Comparison of ENCODE assay signal across 18 mouse cellular contexts in the genomic region with DNA sequence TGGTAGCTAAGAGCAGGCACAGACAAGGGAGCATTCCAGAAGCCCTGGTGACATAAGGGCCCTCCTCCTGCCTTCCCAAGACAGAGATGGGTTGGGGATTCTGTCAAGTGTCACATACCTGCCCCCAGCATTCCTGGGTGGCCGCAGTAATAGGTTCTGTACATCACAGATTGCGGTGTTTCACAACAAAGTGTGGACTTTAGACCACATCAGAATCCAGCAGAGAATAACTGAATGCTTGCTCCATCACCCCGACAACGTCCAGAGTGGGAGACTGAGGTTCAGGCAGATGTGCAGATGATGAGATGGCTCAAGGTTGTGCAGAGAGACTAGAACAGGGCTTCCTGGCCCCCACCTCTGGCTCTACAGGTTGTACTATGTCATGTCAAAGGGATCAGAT. TPM values are rescaled to one million over a fixed set of nuclear protein-coding genes. Genes with fewer than 3 reads are reported as not detected.
DNase-seq lines count a peak whose midpoint lies in the region; ATAC-seq and TF ChIP-seq lines count a peak whose summit lies in the region.
"Had no signal": no experiment of that assay in that cellular context is flagged by ENCODE, and none has a peak within 500 bp of the region (broad histone marks: within the 10 kb centered on the region; RNA-seq: fewer than 3 reads in every experiment).

No protein-coding gene starts in this region.

- TF ChIP-seq EP300 in stomach, postnatal 0 days (optimal IDR thresholded peaks at IDR 0.05) = no peak

- H3K27ac ChIP-seq in kidney, postnatal 0 days = peak overlapping the region; percentile 75
- H3K27ac ChIP-seq in kidney, embryonic 14.5 days (ENCODE audit: low read depth, low read length) = no peak overlapping the region
- peak overlapping the region; percentile 96 for H3K27ac ChIP-seq in intestine, postnatal 0 days (ENCODE audit: low read depth, low read length)
- peak overlapping the region; percentile 72 for H3K27ac ChIP-seq in liver, embryonic 15.5 days (replicated peaks)
- H3K27ac ChIP-seq in stomach, postnatal 0 days (replicated peaks) = peak overlapping the region; percentile 74
- H3K27ac ChIP-seq: embryonic facial prominence, embryonic 12.5 days; hindbrain, embryonic 12.5 days; left cerebral cortex, adult 2 months; midbrain, embryonic 15.5 days had no signal

- no peak overlapping the region for H3K4me3 ChIP-seq in kidney, postnatal 0 days (replicated peaks; ENCODE audit: low read depth, low read length)
- no peak overlapping the region for H3K4me3 ChIP-seq in kidney, embryonic 14.5 days (ENCODE audit: low read length)
- no peak overlapping the region for H3K4me3 ChIP-seq in intestine, postnatal 0 days (ENCODE audit: low read depth, low read length)
- no peak overlapping the region for H3K4me3 ChIP-seq in liver, embryonic 15.5 days (replicated peaks)
- no peak overlapping the region for H3K4me3 ChIP-seq in stomach, postnatal 0 days (ENCODE audit: low read depth, low read length)
- H3K4me3 ChIP-seq: embryonic facial prominence, embryonic 12.5 days; hindbrain, embryonic 12.5 days; left cerebral cortex, adult 2 months; midbrain, embryonic 15.5 days had no signal

- WGBS in kidney, postnatal 0 days = 82% methylated on average over 4 of the region's 4 CpGs
- 82% methylated on average over 4 of the region's 4 CpGs for WGBS in kidney, embryonic 14.5 days
- WGBS in intestine, postnatal 0 days = 34% methylated on average over 4 of the region's 4 CpGs
- 68% methylated on average over 4 of the region's 4 CpGs for WGBS in liver, embryonic 15.5 days (ENCODE audit: insufficient replicate concordance)
- 57% methylated on average over 4 of the region's 4 CpGs for WGBS in stomach, postnatal 0 days

- no peak overlapping the region for H3K9ac ChIP-seq in kidney, postnatal 0 days (ENCODE audit: low read depth, low read length)
- no peak overlapping the region for H3K9ac ChIP-seq in kidney, embryonic 14.5 days (ENCODE audit: low read depth, low read length)
- 0 out of 2 replicates have a peak overlapping the region, but pooled peaks have one; percentile 11 for H3K9ac ChIP-seq in intestine, postnatal 0 days (ENCODE audit: low read depth, low read length)
- H3K9ac ChIP-seq in liver, embryonic 15.5 days = no peak overlapping the region
- no peak overlapping the region for H3K9ac ChIP-seq in stomach, postnatal 0 days (ENCODE audit: low read length)
- H3K9ac ChIP-seq: embryonic facial prominence, embryonic 12.5 days; hindbrain, embryonic 12.5 days; midbrain, embryonic 15.5 days had no signal

- peak; percentile 5; the same call in 1 of the 2 replicates for ATAC-seq in kidney, postnatal 0 days (replicated peaks; ENCODE audit: low FRiP score, low read depth)
- no peak for ATAC-seq in kidney, embryonic 14.5 days (ENCODE audit: low FRiP score, low TSS enrichment)
- peak; percentile 20 for ATAC-seq in intestine, postnatal 0 days
- ATAC-seq in liver, embryonic 15.5 days (ENCODE audit: insufficient read depth) = peak; percentile 19
- ATAC-seq in stomach, postnatal 0 days (ENCODE audit: low FRiP score, low TSS enrichment) = no peak
- ATAC-seq: forebrain, embryonic 16.5 days; inflammation-experienced regulatory T-cells, adult 6 months; midbrain, embryonic 15.5 days had no signal

- no peaks in the 10 kb centered on the region for H3K27me3 ChIP-seq in kidney, postnatal 0 days (ENCODE audit: insufficient read depth, low read length)
- no peaks in the 10 kb centered on the region for H3K27me3 ChIP-seq in kidney, embryonic 14.5 days (ENCODE audit: control insufficient read depth, insufficient read depth, low read length)
- H3K27me3 ChIP-seq in intestine, postnatal 0 days (replicated peaks; ENCODE audit: control insufficient read depth, insufficient read depth, low read length) = no peaks in the 10 kb centered on the region
- H3K27me3 ChIP-seq in liver, embryonic 15.5 days = no peaks in the 10 kb centered on the region
- H3K27me3 ChIP-seq in stomach, postnatal 0 days (ENCODE audit: control insufficient read depth, insufficient read depth, low read length) = no peaks in the 10 kb centered on the region
- H3K27me3 ChIP-seq: embryonic facial prominence, embryonic 12.5 days; hindbrain, embryonic 12.5 days; midbrain, embryonic 15.5 days had no signal

- peaks cover 23% of the 10 kb centered on the region; the same call in 1 of the 2 replicates for H3K4me1 ChIP-seq in kidney, postnatal 0 days (replicated peaks; ENCODE audit: insufficient read depth, low read length)
- peaks cover 30% of the 10 kb centered on the region for H3K4me1 ChIP-seq in kidney, embryonic 14.5 days (ENCODE audit: control insufficient read depth, insufficient read depth, low read length)
- H3K4me1 ChIP-seq in intestine, postnatal 0 days (replicated peaks; ENCODE audit: control insufficient read depth, insufficient read depth, low read length) = peaks cover 24% of the 10 kb centered on the region
- peaks cover 75% of the 10 kb centered on the region for H3K4me1 ChIP-seq in liver, embryonic 15.5 days (replicated peaks)
- peaks cover 2% of the 10 kb centered on the region for H3K4me1 ChIP-seq in stomach, postnatal 0 days (replicated peaks; ENCODE audit: control insufficient read depth, insufficient read depth)
- H3K4me1 ChIP-seq: midbrain, embryonic 15.5 days had no signal

- no peak overlapping the region for H3K4me2 ChIP-seq in kidney, postnatal 0 days (ENCODE audit: low read length)
- no peak overlapping the region for H3K4me2 ChIP-seq in kidney, embryonic 14.5 days (replicated peaks; ENCODE audit: low read depth, low read length)
- peak overlapping the region; percentile 57 for H3K4me2 ChIP-seq in intestine, postnatal 0 days (replicated peaks; ENCODE audit: low read depth)
- peak overlapping the region; percentile 50 for H3K4me2 ChIP-seq in liver, embryonic 15.5 days
- no peak overlapping the region for H3K4me2 ChIP-seq in stomach, postnatal 0 days (replicated peaks; ENCODE audit: low read depth)
- H3K4me2 ChIP-seq: embryonic facial prominence, embryonic 12.5 days; hindbrain, embryonic 12.5 days; midbrain, embryonic 15.5 days had no signal

- TF ChIP-seq CTCF in kidney, postnatal 0 days (IDR thresholded peaks at IDR 0.05; ENCODE audit: low read depth) = no peak
- TF ChIP-seq CTCF in intestine, postnatal 0 days (IDR thresholded peaks at IDR 0.05; ENCODE audit: low read depth) = no peak
- no peak for TF ChIP-seq CTCF in stomach, postnatal 0 days (IDR thresholded peaks at IDR 0.05; ENCODE audit: low read depth)

- no peaks in the 10 kb centered on the region for H3K9me3 ChIP-seq in kidney, postnatal 0 days (replicated peaks; ENCODE audit: low read length)
- no peaks in the 10 kb centered on the region for H3K9me3 ChIP-seq in kidney, embryonic 14.5 days (ENCODE audit: control insufficient read depth, low read length)
- H3K9me3 ChIP-seq in intestine, postnatal 0 days (ENCODE audit: control insufficient read depth) = no peaks in the 10 kb centered on the region
- H3K9me3 ChIP-seq in liver, embryonic 15.5 days (replicated peaks) = no peaks in the 10 kb centered on the region
- no peaks in the 10 kb centered on the region for H3K9me3 ChIP-seq in stomach, postnatal 0 days (ENCODE audit: control insufficient read depth, low read length)
- H3K9me3 ChIP-seq: embryonic facial prominence, embryonic 12.5 days; hindbrain, embryonic 12.5 days; megakaryocyte, embryonic 14.5 days; midbrain, embryonic 15.5 days had no signal

- no peaks in the 10 kb centered on the region for H3K36me3 ChIP-seq in kidney, postnatal 0 days (ENCODE audit: insufficient read depth, low read length)
- no peaks in the 10 kb centered on the region for H3K36me3 ChIP-seq in kidney, embryonic 14.5 days (ENCODE audit: control insufficient read depth, insufficient read depth, low read length)
- no peaks in the 10 kb centered on the region for H3K36me3 ChIP-seq in intestine, postnatal 0 days (ENCODE audit: control insufficient read depth, insufficient read depth)
- H3K36me3 ChIP-seq in liver, embryonic 15.5 days (replicated peaks) = no peaks in the 10 kb centered on the region
- no peaks in the 10 kb centered on the region for H3K36me3 ChIP-seq in stomach, postnatal 0 days (ENCODE audit: control insufficient read depth, insufficient read depth, low read length)
- H3K36me3 ChIP-seq: embryonic facial prominence, embryonic 12.5 days; hindbrain, embryonic 12.5 days; midbrain, embryonic 15.5 days had no signal

- DNase-seq in kidney, postnatal 0 days (ENCODE audit: low spot score) = no peak
- no peak for DNase-seq in stomach, postnatal 0 days (ENCODE audit: low spot score)
- no peak for DNase-seq in cerebellum, adult 9-10 months
- no peak for DNase-seq in spleen, postnatal 14 days (ENCODE audit: low spot score in 2 of 2)
- DNase-seq: adrenal gland, adult 2 months; cerebellum, adult 2 months; left cerebral cortex, postnatal 4 days; lung, adult 2 months had no signal

RNA-seq across cellular contexts. Expression of gene Zfp36l2, which starts 51.5 kb away (rescaled TPM):
- 18.7 and 21.3 TPM in 2 replicates for polyA plus RNA-seq in kidney, postnatal 0 days (2015; fragmentation: Nextera tagmentation; extraction: Ambion mirVana)
- 22.5 and 24.3 TPM in 2 replicates for polyA plus RNA-seq in kidney, embryonic 14.5 days (2014; fragmentation: Nextera tagmentation; extraction: Ambion mirVana)
- polyA plus RNA-seq in intestine, postnatal 0 days (2015; fragmentation: Nextera tagmentation; extraction: Ambion mirVana) = 29.6 and 32.0 TPM in 2 replicates
- 6.8 and 7.4 TPM in 2 replicates for polyA plus RNA-seq in liver, embryonic 15.5 days (2015; fragmentation: Nextera tagmentation; extraction: Ambion mirVana)
- polyA plus RNA-seq in stomach, postnatal 0 days (2015; fragmentation: Nextera tagmentation; extraction: Ambion mirVana) = 17.5 and 18.3 TPM in 2 replicates

Comparison
In these comparisons a context has a peak if more than half of its experiments do, and no peak if none do; other contexts are left out.
1. ATAC-seq: peak in kidney, postnatal 0 days (single experiment), intestine, postnatal 0 days (single experiment) and liver, embryonic 15.5 days (single experiment); none in kidney, embryonic 14.5 days (single experiment) and stomach, postnatal 0 days (single experiment).
2. H3K4me2 ChIP-seq: peak in intestine, postnatal 0 days (single experiment) and liver, embryonic 15.5 days (single experiment); none in kidney, postnatal 0 days (single experiment), kidney, embryonic 14.5 days (single experiment) and stomach, postnatal 0 days (single experiment).